Mouse (Mus musculus) testis, postnatal 10 days (tissue): ENCODE measurements around the gene Baiap3.

Source experiments
- DNase-seq: peaks from one replicate; pipeline ENCODE4 v3.0.0; 2021; ENCODE audit warnings: low spot score

Baiap3 gene

GRCm38 (mm10) chr17:25256140-25256754 lies at the start of gene Baiap3:
TSS of gene Baiap3 (minus strand) at chr17:25256364.
- DNase-seq: no peak

GRCm38 (mm10) chr17:25298094-25298493 lies 41.9 kb upstream of the Baiap3 start, which contains the start of gene Prss34:
TSS of gene Prss34 (plus strand) at chr17:25298394.
- DNase-seq: no peak

GRCm38 (mm10) chr17:25294111-25294510 lies 37.9 kb upstream of the Baiap3 start:
- no peak for DNase-seq

GRCm38 (mm10) chr17:25293495-25293894 lies 37.3 kb upstream of the Baiap3 start:
- DNase-seq: no peak

- DNase-seq: no peak
Observed at GRCm38 (mm10) chr17:25290411-25290810, 34.2 kb upstream of the Baiap3 start.

GRCm38 (mm10) chr17:25288842-25289241 lies 32.7 kb upstream of the Baiap3 start:
- peak; percentile 74 for DNase-seq

GRCm38 (mm10) chr17:25285033-25285432 lies 28.9 kb upstream of the Baiap3 start:
- DNase-seq: peak; percentile 80

GRCm38 (mm10) chr17:25282133-25282532 lies 26.0 kb upstream of the Baiap3 start:
- DNase-seq: peak; percentile 64

GRCm38 (mm10) chr17:25275833-25276232 lies 19.7 kb upstream of the Baiap3 start:
- DNase-seq: no peak

- no peak for DNase-seq
Observed at GRCm38 (mm10) chr17:25274571-25275346, 18.6 kb upstream of the Baiap3 start, which contains the start of gene Ube2i. TSS of gene Ube2i (minus strand) at chr17:25274622.

GRCm38 (mm10) chr17:25273706-25274501 lies 17.7 kb upstream of the Baiap3 start:
- peak; percentile 94 for DNase-seq

- DNase-seq: peak; percentile 89
Observed at GRCm38 (mm10) chr17:25272951-25273705, 17.0 kb upstream of the Baiap3 start.

- DNase-seq: no peak
Observed at GRCm38 (mm10) chr17:25272326-25272725, 16.2 kb upstream of the Baiap3 start.

- no peak for DNase-seq
Observed at GRCm38 (mm10) chr17:25270795-25271335, 14.7 kb upstream of the Baiap3 start.

- DNase-seq: no peak
Observed at GRCm38 (mm10) chr17:25264453-25264852, 8.3 kb upstream of the Baiap3 start.

GRCm38 (mm10) chr17:25257804-25258261 lies 1.7 kb upstream of the Baiap3 start:
- no peak for DNase-seq

GRCm38 (mm10) chr17:25255110-25255509 lies 1.1 kb downstream of the Baiap3 start:
- DNase-seq: no peak

GRCm38 (mm10) chr17:25253760-25254159 lies 2.4 kb downstream of the Baiap3 start:
- DNase-seq: no peak

GRCm38 (mm10) chr17:25252643-25253042 lies 3.5 kb downstream of the Baiap3 start:
- DNase-seq: no peak

GRCm38 (mm10) chr17:25250181-25250835 lies 5.9 kb downstream of the Baiap3 start:
- DNase-seq: no peak
